Mouse (Mus musculus) liver, embryonic 14 days (tissue): ENCODE data around the gene Rtl6. TPM values are rescaled to one million over a fixed set of nuclear protein-coding genes. Genes with fewer than 3 reads are reported as not detected.

Experiments
- polyA plus RNA-seq: library from polyadenylated mRNA; depleted of rRNA; stranded (reverse); fragments of >200 nt; gene quantifications from 2 replicates; pipeline ENCODE4 v1.2.3, GENCODE M21; 2012; rRNA removed

Rtl6 gene
- 0.40 and 0.53 TPM in 2 replicates for polyA plus RNA-seq

DNA sequence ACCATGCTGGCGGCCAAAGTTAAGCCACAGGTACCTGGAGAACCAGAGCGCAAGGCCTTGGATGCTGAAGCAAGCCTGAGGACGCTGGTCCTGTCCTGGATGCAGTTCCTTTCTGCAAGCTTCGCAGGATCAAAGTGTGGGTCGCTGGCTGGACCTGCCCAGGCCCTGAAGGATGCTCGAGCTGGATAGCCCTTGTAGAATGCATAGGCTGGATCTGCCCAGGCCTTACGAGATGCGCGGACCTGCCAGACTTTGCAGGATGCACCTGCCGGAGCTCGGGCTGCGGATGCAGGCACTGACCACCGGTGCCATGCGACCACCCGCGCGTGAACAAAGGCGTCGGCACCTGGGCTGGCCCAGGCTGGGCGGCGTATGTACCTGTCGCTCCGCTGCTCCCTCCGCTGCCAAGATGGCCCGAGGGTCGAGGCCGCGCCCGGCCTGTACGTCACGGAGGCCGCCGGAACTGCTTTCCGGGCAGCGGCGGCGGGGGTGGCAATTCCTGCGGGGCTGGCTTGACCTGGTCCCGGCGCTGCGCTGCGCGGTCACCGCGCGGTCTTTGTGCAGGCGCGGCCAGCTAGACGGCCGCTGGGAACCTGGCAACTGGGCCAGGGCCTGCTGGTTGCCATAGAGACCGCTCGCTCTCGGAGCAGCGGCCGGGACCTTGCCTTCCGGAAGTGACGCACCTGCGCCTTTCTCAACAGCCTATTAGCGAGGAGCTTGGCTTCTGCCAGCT is at the start of gene Rtl6:
Gene Rtl6, minus strand, starts transcription at position 635 of the 733 bp plus-strand sequence.

Other genes with a start within 250 kb of the Rtl6 start
- 7.5 and 9.8 TPM in 2 replicates for gene Parvg, start 233.8 kb downstream of the Rtl6 start, polyA plus RNA-seq
- 0.06 and 0.25 TPM in 2 replicates for gene Shisal1, start 110.7 kb downstream of the Rtl6 start, polyA plus RNA-seq
- 4.7 and 5.1 TPM in 2 replicates for gene Prr5, start 111.8 kb upstream of the Rtl6 start, polyA plus RNA-seq
- 0.33 and 0.46 TPM in 2 replicates for gene Arhgap8, start 162.2 kb upstream of the Rtl6 start, polyA plus RNA-seq